Mouse (Mus musculus): ENCODE data around the gene Pex11b.
"Not testable (repeated sequence)": the region's sequence is repeated elsewhere in the genome, so short reads cannot be mapped to it uniquely, and the experiment has no call there.

The Pex11b gene

GRCm38 (mm10) chr3:96634928-96635879 is at the start of gene Pex11b, which contains the start of gene Gm42957:
Pex11b (plus strand) TSS chr3:96635376.
Gm42957 (plus strand) TSS chr3:96635474.
- DNase-seq (ENCODE audit: low read depth): peak; percentile 86

GRCm38 (mm10) chr3:96590657-96591056 is 44.5 kb upstream of the Pex11b start:
- no peak for DNase-seq (ENCODE audit: low read depth)

- DNase-seq (ENCODE audit: low read depth): peak; percentile 60
Measured at GRCm38 (mm10) chr3:96593374-96593773, 41.8 kb upstream of the Pex11b start.

GRCm38 (mm10) chr3:96593790-96594560 is 41.2 kb upstream of the Pex11b start, which contains the start of gene Polr3gl:
Polr3gl (minus strand) TSS chr3:96594181.
- DNase-seq (ENCODE audit: low read depth): peak; percentile 94

GRCm38 (mm10) chr3:96594851-96595250 is 40.3 kb upstream of the Pex11b start:
- peak; percentile 26 for DNase-seq (ENCODE audit: low read depth)

- DNase-seq (ENCODE audit: low read depth): no peak
Measured at GRCm38 (mm10) chr3:96595661-96596060, 39.5 kb upstream of the Pex11b start.

- peak; percentile 44 for DNase-seq (ENCODE audit: low read depth)
Measured at GRCm38 (mm10) chr3:96596228-96596707, 38.9 kb upstream of the Pex11b start, which contains the start of gene Ankrd34a. Ankrd34a (plus strand) TSS chr3:96596636.

- no peak for DNase-seq (ENCODE audit: low read depth)
Measured at GRCm38 (mm10) chr3:96596855-96597254, 38.3 kb upstream of the Pex11b start.

GRCm38 (mm10) chr3:96597435-96597891 is 37.7 kb upstream of the Pex11b start:
- DNase-seq (ENCODE audit: low read depth): peak; percentile 52

- DNase-seq (ENCODE audit: low read depth): peak; percentile 39
Measured at GRCm38 (mm10) chr3:96598156-96599068, 36.8 kb upstream of the Pex11b start.

GRCm38 (mm10) chr3:96599069-96599393 is 36.1 kb upstream of the Pex11b start:
- DNase-seq (ENCODE audit: low read depth): no peak

GRCm38 (mm10) chr3:96599411-96599810 is 35.8 kb upstream of the Pex11b start:
- no peak for DNase-seq (ENCODE audit: low read depth)

GRCm38 (mm10) chr3:96600639-96601250 is 34.4 kb upstream of the Pex11b start, which contains the start of gene Lix1l:
Lix1l (plus strand) TSS chr3:96601149.
- DNase-seq (ENCODE audit: low read depth): peak; percentile 86

- peak; percentile 56 for DNase-seq (ENCODE audit: low read depth)
Measured at GRCm38 (mm10) chr3:96601251-96601787, 33.9 kb upstream of the Pex11b start.

GRCm38 (mm10) chr3:96601941-96602703 is 33.1 kb upstream of the Pex11b start:
- DNase-seq (ENCODE audit: low read depth): no peak

GRCm38 (mm10) chr3:96602704-96603084 is 32.5 kb upstream of the Pex11b start:
- no peak for DNase-seq (ENCODE audit: low read depth)

- no peak for DNase-seq (ENCODE audit: low read depth)
Measured at GRCm38 (mm10) chr3:96603311-96603710, 31.9 kb upstream of the Pex11b start.

- not testable (repeated sequence) for DNase-seq (ENCODE audit: low read depth)
Measured at GRCm38 (mm10) chr3:96606007-96606406, 29.2 kb upstream of the Pex11b start.

- no peak for DNase-seq (ENCODE audit: low read depth)
Measured at GRCm38 (mm10) chr3:96606618-96607017, 28.6 kb upstream of the Pex11b start.

- no peak for DNase-seq (ENCODE audit: low read depth)
Measured at GRCm38 (mm10) chr3:96617941-96618340, 17.2 kb upstream of the Pex11b start.
